Mouse (Mus musculus) olfactory bulb, adult 2 months (tissue): ENCODE measurements around the gene Gemin4.

Experiments
- CTCF ChIP-seq: fragments of 200-500 bp; IDR thresholded peaks from 2 replicates; pipeline ENCODE4 v1.5.1; 2012; ENCODE audit warnings: low read depth, mild to moderate bottlenecking, low read length, moderate library complexity; ENCODE audit not compliant: insufficient read depth
- POLR2A ChIP-seq: fragments of 200-500 bp; IDR thresholded peaks from 2 replicates; pipeline ENCODE4 v1.6.1; 2012; ENCODE audit warnings: mild to moderate bottlenecking, low read depth, low read length, moderate library complexity; ENCODE audit not compliant: insufficient read depth

DNA sequence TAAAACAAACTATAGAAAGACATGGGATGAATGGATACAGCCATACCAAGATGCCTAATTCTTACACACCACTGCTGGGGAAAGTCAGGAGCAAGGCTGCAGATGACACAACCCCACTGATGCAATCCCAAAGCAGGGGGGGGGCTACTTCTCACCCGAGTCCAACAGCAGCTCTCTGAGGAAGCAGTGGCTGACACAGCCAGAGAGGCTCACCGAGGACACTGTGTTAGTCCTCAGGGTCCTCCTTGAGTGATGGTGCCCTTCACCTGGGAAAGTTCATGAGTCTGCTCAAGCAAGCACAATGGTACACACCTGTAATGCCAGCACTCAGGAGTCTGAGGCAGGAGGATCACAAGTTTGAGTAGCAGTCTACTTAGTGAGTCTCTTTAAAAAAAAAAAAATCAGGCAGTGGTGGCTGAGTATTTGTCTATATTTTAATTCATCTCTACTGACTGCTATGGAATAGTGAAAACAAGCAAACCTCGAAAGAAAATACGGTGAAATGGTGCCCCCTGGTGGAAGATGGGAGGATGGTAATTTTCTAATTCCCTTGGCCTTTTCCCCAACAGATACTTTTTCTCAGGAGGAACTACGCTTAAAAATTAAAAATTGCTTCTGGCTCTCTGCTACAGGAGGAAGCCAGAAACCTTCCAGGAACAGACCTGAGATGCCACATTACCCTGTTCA is 50.2 kb downstream of the Gemin4 start:
- TF ChIP-seq POLR2A (no peak), CTCF (no peak)
